Mouse (Mus musculus) kidney, adult 2 months (tissue): Measurements from ENCODE around the gene Ints6.

ENCODE experiments used
- CTCF ChIP-seq: fragments of 200-500 bp; conservative IDR thresholded peaks from 2 replicates; pipeline ENCODE4 v1.5.1; 2011; ENCODE audit warnings: low read depth, mild to moderate bottlenecking, control low read depth, low read length, moderate library complexity, mixed read lengths; ENCODE audit not compliant: insufficient read depth, insufficient read length
- POLR2A ChIP-seq: fragments of 200-500 bp; IDR thresholded peaks from one replicate; pipeline ENCODE4 v1.6.1; 2011; ENCODE audit warnings: low read depth, low read length, control low read depth

- TF ChIP-seq POLR2A (no peak), CTCF (no peak)
These were observed 120.6 kb downstream of the Ints6 start for GRCm38 (mm10) chr14:62640396-62640795.
